Mouse (Mus musculus) cerebellum, adult 2 months (tissue): ENCODE results near the gene Nfatc2.

Source experiments
- CTCF ChIP-seq: fragments of 200-500 bp; IDR thresholded peaks from 2 replicates; pipeline ENCODE4 v1.5.1; 2011; ENCODE audit warnings: low read depth, mild to moderate bottlenecking, control low read depth, low read length, moderate library complexity, borderline replicate concordance; ENCODE audit not compliant: insufficient read depth
- POLR2A ChIP-seq: fragments of 200-500 bp; IDR thresholded peaks from 2 replicates; pipeline ENCODE4 v1.6.1; 2011; ENCODE audit warnings: low read length, control low read depth, borderline replicate concordance; ENCODE audit not compliant: insufficient read depth

GRCm38 (mm10) chr2:168591076-168591475 lies 10.4 kb downstream of the Nfatc2 start:
- no peak for TF ChIP-seq CTCF
- TF ChIP-seq POLR2A = no peak
